Mouse (Mus musculus) liver, embryonic 11.5 days (tissue): Measurements from ENCODE around the gene Aars. TPM values are rescaled to one million over a fixed set of nuclear protein-coding genes. Genes with fewer than 3 reads are reported as not detected.
A peak's percentile ranks its signal among the peaks of the same experiment; 100 is the strongest.

Source experiments
- ATAC-seq: fragments of 200-750 bp; cut with Nextera tagmentation; replicated peaks from 2 replicates; pipeline ENCODE4 v1.8.0; 2017; ENCODE audit warnings: moderate number of reproducible peaks, mild to moderate bottlenecking, moderate TSS enrichment, moderate library complexity; ENCODE audit not compliant: low FRiP score
- DNase-seq: peaks from one replicate; pipeline ENCODE4 v3.0.0-alpha.2; 2017; ENCODE audit warnings: low spot score
- H3K27ac ChIP-seq: fragments of 300-500 bp; sonication (generic); 2 replicates; pipeline ENCODE4 v1.5.1; 2014; ENCODE audit warnings: mild to moderate bottlenecking, low read depth, low read length, control low read depth
- H3K27me3 ChIP-seq: fragments of 300-500 bp; sonication (generic); replicated peaks from 2 replicates; pipeline ENCODE4 v1.6.1; 2014; ENCODE audit warnings: low read length, mixed read lengths; ENCODE audit not compliant: control insufficient read depth, insufficient read depth
- H3K36me3 ChIP-seq: fragments of 300-500 bp; sonication (generic); 2 replicates; pipeline ENCODE4 v1.6.1; 2014; ENCODE audit warnings: mild to moderate bottlenecking, low read length, moderate library complexity, mixed read lengths; ENCODE audit not compliant: control insufficient read depth, insufficient read depth
- H3K4me1 ChIP-seq: fragments of 300-500 bp; sonication (generic); replicated peaks from 2 replicates; pipeline ENCODE4 v1.6.1; 2014; ENCODE audit warnings: low read length, mixed read lengths; ENCODE audit not compliant: control insufficient read depth, insufficient read depth
- H3K4me2 ChIP-seq: fragments of 300-500 bp; sonication (generic); 2 replicates; pipeline ENCODE4 v1.6.1; 2014; ENCODE audit warnings: mild to moderate bottlenecking, control low read depth, moderate library complexity
- H3K4me3 ChIP-seq: fragments of 300-500 bp; sonication (generic); 2 replicates; pipeline ENCODE4 v1.5.1; 2014; ENCODE audit warnings: low read depth, low read length, control low read depth
- H3K9ac ChIP-seq: fragments of 300-500 bp; sonication (generic); 2 replicates; pipeline ENCODE4 v1.6.1; 2014; ENCODE audit warnings: low read depth, low read length, control low read depth
- H3K9me3 ChIP-seq: fragments of 300-500 bp; sonication (generic); 2 replicates; pipeline ENCODE4 v1.6.1; 2016; ENCODE audit warnings: low read length, inconsistent platforms, mixed read lengths; ENCODE audit not compliant: control insufficient read depth
- WGBS: fragments of 180-500 bp; shearing (Covaris S2); extraction: QIAGEN DNeasy Blood & Tissue Kit; methylation state at CpG from one replicate; pipeline ENCODE4 v1.1.7; 2014; 5-methylcytosine and 5-hydroxymethylcytosine counted together
- polyA plus RNA-seq: library from polyadenylated mRNA; unstranded; fragments of >200 nt; fragmentation: Nextera tagmentation; extraction: Ambion mirVana; gene quantifications from 2 replicates; pipeline ENCODE4 v1.2.1, GENCODE M21; 2014

Gene Aars
- polyA plus RNA-seq, 1 experiment from 2014 or later = 86.5 TPM

GRCm38 (mm10) chr8:111027391-111027937, 5.5 kb upstream of the Aars start:
- H3K9me3 ChIP-seq = no peaks in the 10 kb centered on the region
- WGBS = under 1% methylated on average over 31 of the region's 31 CpGs
- H3K4me2 ChIP-seq = peak overlapping the region; percentile 68
- H3K27ac ChIP-seq = peak overlapping the region; percentile 71
- H3K4me3 ChIP-seq = peak overlapping the region; percentile 80
- DNase-seq (peak; percentile 86), ATAC-seq (peak; percentile 93)
- no peaks in the 10 kb centered on the region for H3K27me3 ChIP-seq
- peak overlapping the region; percentile 78 for H3K9ac ChIP-seq
- no peaks in the 10 kb centered on the region for H3K36me3 ChIP-seq
- H3K4me1 ChIP-seq = no peaks in the 10 kb centered on the region

GRCm38 (mm10) chr8:111029589-111029988, 3.4 kb upstream of the Aars start:
- no peak for DNase-seq
- Histone ChIP-seq H3K27ac (no peak overlapping the region), H3K9ac (no peak overlapping the region), H3K4me2 (peak overlapping the region; percentile 51), H3K9me3 (no peaks in the 10 kb centered on the region), H3K27me3 (no peaks in the 10 kb centered on the region), H3K36me3 (no peaks in the 10 kb centered on the region), H3K4me3 (peak overlapping the region; percentile 27; the same call in 1 of the 2 replicates), H3K4me1 (no peaks in the 10 kb centered on the region)
- 32% methylated on average over 4 of the region's 4 CpGs for WGBS
- ATAC-seq = no peak

DNA sequence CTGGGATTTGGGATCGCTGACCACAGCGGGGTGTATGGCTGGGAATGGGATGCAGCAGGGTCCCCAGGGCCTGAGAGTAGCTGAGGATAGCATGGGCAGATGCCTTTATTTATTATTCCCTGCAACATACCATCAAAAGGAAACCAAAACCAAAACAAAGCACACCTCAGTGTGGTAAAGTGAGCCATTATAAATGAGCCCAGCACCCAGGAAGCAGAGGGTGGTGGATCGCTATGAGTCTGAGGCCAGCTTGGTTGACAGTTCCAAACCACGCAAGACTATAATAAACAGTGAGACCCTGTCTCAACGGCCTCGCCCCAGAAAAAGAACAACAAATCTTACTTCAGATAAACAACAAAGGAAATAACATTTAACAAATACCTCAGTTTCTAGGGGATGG, 2.9 kb upstream of the Aars start:
- H3K27me3 ChIP-seq = no peaks in the 10 kb centered on the region
- no peak overlapping the region for H3K9ac ChIP-seq
- no peak overlapping the region for H3K27ac ChIP-seq
- no peak for DNase-seq
- peaks cover 1% of the 10 kb centered on the region for H3K4me1 ChIP-seq
- peak overlapping the region; percentile 27; the same call in 1 of the 2 replicates for H3K4me3 ChIP-seq
- WGBS = 68% methylated on average over 6 of the region's 6 CpGs
- H3K4me2 ChIP-seq = peak overlapping the region; percentile 51
- no peaks in the 10 kb centered on the region for H3K36me3 ChIP-seq
- no peak for ATAC-seq
- no peaks in the 10 kb centered on the region for H3K9me3 ChIP-seq

DNA sequence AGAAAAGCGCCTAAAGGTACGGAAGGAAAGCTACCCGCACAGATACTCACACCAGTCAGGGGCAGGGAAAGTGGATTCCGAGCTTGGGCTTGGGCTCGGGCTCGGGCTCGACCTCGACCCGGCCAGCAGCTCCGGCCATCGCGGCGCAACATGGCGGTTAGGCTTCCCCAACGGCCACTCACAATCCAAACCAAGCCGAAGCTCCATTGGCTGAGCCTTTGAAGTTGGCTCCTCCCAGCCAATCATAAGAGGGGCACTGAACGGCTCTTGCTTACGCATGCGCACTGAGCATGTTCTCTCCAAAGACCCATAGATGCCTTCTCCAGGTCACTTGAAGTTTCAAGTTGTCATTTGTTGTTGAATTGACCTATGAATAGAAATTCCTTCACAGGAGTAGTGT, 1.4 kb upstream of the Aars start, which contains the start of gene Ddx19b:
TSS of gene Ddx19b (minus strand) at position 180 of the 400 bp plus-strand sequence.
- no peak for ATAC-seq
- H3K4me3 ChIP-seq = no peak within 1 kb of the TSS

GRCm38 (mm10) chr8:111033482-111034215, 705 bp downstream of the Aars start:
- H3K4me2 ChIP-seq = peak overlapping the region; percentile 85
- H3K27ac ChIP-seq = peak overlapping the region; percentile 82
- peak overlapping the region; percentile 91 for H3K9ac ChIP-seq
- no peaks in the 10 kb centered on the region for H3K27me3 ChIP-seq
- H3K36me3 ChIP-seq = peaks cover 9% of the 10 kb centered on the region; the same call in 1 of the 2 replicates
- H3K4me3 ChIP-seq = peak overlapping the region; percentile 74
- 5% methylated on average over 37 of the region's 37 CpGs for WGBS
- peaks cover 10% of the 10 kb centered on the region for H3K4me1 ChIP-seq
- DNase-seq (peak; percentile 91), ATAC-seq (peak; percentile 97)
- H3K9me3 ChIP-seq = no peaks in the 10 kb centered on the region

More for the DNA sequence above, 1.4 kb upstream of the Aars start, which contains the start of gene Ddx19b:
- no peaks in the 10 kb centered on the region for H3K36me3 ChIP-seq
- WGBS = 93% methylated on average over 19 of the region's 19 CpGs
- H3K27me3 ChIP-seq = no peaks in the 10 kb centered on the region
- no peaks in the 10 kb centered on the region for H3K9me3 ChIP-seq
- DNase-seq = no peak
- H3K9ac ChIP-seq = no peak within 1 kb of the TSS
- no peak within 1 kb of the TSS for H3K4me2 ChIP-seq
- H3K4me1 ChIP-seq = peaks cover 10% of the 10 kb centered on the region
- H3K27ac ChIP-seq = no peak within 1 kb of the TSS

DNA sequence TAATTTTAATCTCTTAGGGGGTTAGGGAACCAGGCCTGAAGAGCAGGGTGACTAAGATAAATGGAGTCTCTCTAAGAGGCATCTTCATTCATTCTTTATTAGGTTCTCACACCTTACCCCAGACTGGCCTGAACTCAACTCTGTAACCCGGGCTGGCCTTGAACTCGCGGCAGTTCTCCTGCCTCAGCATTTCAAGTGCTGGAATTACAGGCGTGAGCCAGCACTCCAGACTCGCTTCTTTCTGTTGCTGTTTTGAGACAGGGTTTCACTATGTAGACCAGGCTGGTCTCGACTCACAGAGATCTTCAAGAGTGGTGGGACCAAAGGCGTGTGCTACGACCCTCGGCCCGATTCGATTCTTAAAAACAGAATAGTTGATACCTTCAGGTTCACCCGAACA, 1.3 kb downstream of the Aars start:
- ATAC-seq (peak; percentile 34), DNase-seq (no peak)
- Histone ChIP-seq H3K9ac (peak overlapping the region; percentile 91), H3K4me2 (peak overlapping the region; percentile 85), H3K27me3 (no peaks in the 10 kb centered on the region), H3K36me3 (peaks cover 15% of the 10 kb centered on the region; the same call in 1 of the 2 replicates), H3K4me1 (peaks cover 10% of the 10 kb centered on the region), H3K9me3 (no peaks in the 10 kb centered on the region), H3K27ac (peak overlapping the region; percentile 82), H3K4me3 (peak overlapping the region; percentile 74)
- 15% methylated on average over 12 of the region's 12 CpGs for WGBS

- no peak overlapping the region for H3K9ac ChIP-seq
- peaks cover 10% of the 10 kb centered on the region for H3K4me1 ChIP-seq
- DNase-seq (no peak), ATAC-seq (no peak)
- peaks cover 26% of the 10 kb centered on the region for H3K36me3 ChIP-seq
- no peaks in the 10 kb centered on the region for H3K27me3 ChIP-seq
- no peaks in the 10 kb centered on the region for H3K9me3 ChIP-seq
- no peak overlapping the region for H3K4me3 ChIP-seq
- 92% methylated on average over 15 of the region's 15 CpGs for WGBS
- H3K4me2 ChIP-seq = no peak overlapping the region
- no peak overlapping the region for H3K27ac ChIP-seq
Observed at GRCm38 (mm10) chr8:111036591-111036990, 3.6 kb downstream of the Aars start.

DNA sequence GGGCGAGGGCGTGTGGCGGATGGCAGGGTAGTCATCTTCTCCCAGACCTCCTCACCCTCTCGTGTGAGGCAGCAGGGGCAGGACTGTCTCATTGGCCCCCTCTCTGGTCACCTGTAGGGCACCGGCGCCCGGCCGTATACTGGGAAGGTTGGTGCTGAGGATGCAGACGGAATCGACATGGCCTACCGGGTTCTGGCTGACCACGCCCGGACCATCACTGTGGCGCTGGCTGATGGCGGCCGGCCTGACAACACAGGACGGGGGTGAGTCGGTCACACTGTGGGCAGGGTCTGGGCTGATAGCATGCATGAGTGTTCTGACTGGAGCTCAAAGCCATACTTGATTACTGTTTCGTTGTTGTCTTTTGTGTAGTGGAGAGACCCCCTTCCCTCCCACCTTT, 9.6 kb downstream of the Aars start:
- WGBS = 93% methylated on average over 19 of the region's 19 CpGs
- no peak overlapping the region for H3K27ac ChIP-seq
- peaks cover 73% of the 10 kb centered on the region for H3K36me3 ChIP-seq
- no peaks in the 10 kb centered on the region for H3K4me1 ChIP-seq
- H3K27me3 ChIP-seq = no peaks in the 10 kb centered on the region
- H3K4me3 ChIP-seq = no peak overlapping the region
- no peak overlapping the region for H3K4me2 ChIP-seq
- DNase-seq (no peak), ATAC-seq (peak; percentile 34; the same call in 1 of the 2 replicates)
- no peak overlapping the region for H3K9ac ChIP-seq
- H3K9me3 ChIP-seq = no peaks in the 10 kb centered on the region
